27 mouse cellular contexts compared by ENCODE assay signal in the genomic region with DNA sequence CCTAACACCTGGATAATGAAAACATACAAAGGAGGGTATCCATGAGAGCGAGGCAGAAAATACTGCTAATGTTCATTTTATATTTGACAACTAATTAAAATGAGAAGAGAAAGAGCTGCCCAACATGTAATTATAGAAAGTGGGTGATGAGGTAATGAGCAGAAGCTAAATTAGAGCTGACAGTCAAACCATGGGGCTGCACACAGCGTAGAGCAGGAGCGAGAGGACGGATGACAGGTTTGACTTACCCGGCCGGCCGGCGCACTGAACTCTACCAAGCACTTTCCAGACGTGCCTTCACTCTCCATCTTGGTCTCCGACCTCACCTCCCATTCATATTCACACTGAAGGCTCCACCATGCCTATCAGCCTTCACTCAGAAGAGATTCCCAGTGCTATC.
DNase-seq lines count a peak whose midpoint lies in the region; ATAC-seq and TF ChIP-seq lines count a peak whose summit lies in the region.
"Had no signal": no experiment of that assay in that cellular context is flagged by ENCODE, and none has a peak within 500 bp of the region (broad histone marks: within the 10 kb centered on the region; RNA-seq: fewer than 3 reads in every experiment).

No protein-coding gene starts in this region.

- TF ChIP-seq CTCF in hindbrain, postnatal 0 days (IDR thresholded peaks at IDR 0.05; ENCODE audit: low read depth) = no peak

- H3K36me3 ChIP-seq in forebrain, embryonic 15.5 days = no peaks in the 10 kb centered on the region
- no peaks in the 10 kb centered on the region for H3K36me3 ChIP-seq in forebrain, embryonic 11.5 days (ENCODE audit: control insufficient read depth, insufficient read depth, low read length)
- no peaks in the 10 kb centered on the region for H3K36me3 ChIP-seq in hindbrain, postnatal 0 days (ENCODE audit: insufficient read depth, low read length)
- H3K36me3 ChIP-seq in hindbrain, embryonic 13.5 days = no peaks in the 10 kb centered on the region
- no peaks in the 10 kb centered on the region for H3K36me3 ChIP-seq in forebrain, embryonic 16.5 days (ENCODE audit: control insufficient read depth, insufficient read depth)
- H3K36me3 ChIP-seq: embryonic facial prominence, embryonic 10.5 days; embryonic facial prominence, embryonic 13.5 days; heart, embryonic 10.5 days; heart, embryonic 13.5 days had no signal

- no peaks in the 10 kb centered on the region for H3K9me3 ChIP-seq in forebrain, embryonic 15.5 days
- no peaks in the 10 kb centered on the region for H3K9me3 ChIP-seq in forebrain, embryonic 11.5 days (ENCODE audit: control insufficient read depth, low read length)
- no peaks in the 10 kb centered on the region for H3K9me3 ChIP-seq in hindbrain, postnatal 0 days (ENCODE audit: low read length)
- no peaks in the 10 kb centered on the region for H3K9me3 ChIP-seq in hindbrain, embryonic 13.5 days
- H3K9me3 ChIP-seq in forebrain, embryonic 16.5 days (ENCODE audit: control insufficient read depth, low read length) = no peaks in the 10 kb centered on the region
- H3K9me3 ChIP-seq: embryonic facial prominence, embryonic 10.5 days; embryonic facial prominence, embryonic 13.5 days; heart, embryonic 10.5 days; heart, embryonic 13.5 days had no signal

- ATAC-seq in forebrain, embryonic 15.5 days (replicated peaks) = peak; percentile 63
- no peak for ATAC-seq in forebrain, embryonic 11.5 days (replicated peaks; ENCODE audit: low FRiP score)
- ATAC-seq in hindbrain, postnatal 0 days = peak; percentile 58; the same call in 1 of the 2 replicates
- ATAC-seq in hindbrain, embryonic 13.5 days (ENCODE audit: low FRiP score) = no peak
- peak; percentile 62; the same call in 1 of the 2 replicates for ATAC-seq in forebrain, embryonic 16.5 days
- ATAC-seq: activated CD4-positive, CD25-positive, alpha-beta regulatory T cell, adult 4 months; CD4-positive, CD25-positive, alpha-beta regulatory T cell, adult 4 months; intestine, postnatal 0 days had no signal

- H3K4me3 ChIP-seq in forebrain, embryonic 15.5 days = no peak overlapping the region
- H3K4me3 ChIP-seq in forebrain, embryonic 11.5 days (ENCODE audit: low read depth, low read length) = no peak overlapping the region
- H3K4me3 ChIP-seq in hindbrain, postnatal 0 days (ENCODE audit: low read length) = no peak overlapping the region
- no peak overlapping the region for H3K4me3 ChIP-seq in hindbrain, embryonic 13.5 days
- H3K4me3 ChIP-seq in forebrain, embryonic 16.5 days (replicated peaks; ENCODE audit: low read length) = no peak overlapping the region
- H3K4me3 ChIP-seq: embryonic facial prominence, embryonic 10.5 days; embryonic facial prominence, embryonic 13.5 days; erythroblast, embryonic 14.5 days; heart, adult 2 months; heart, embryonic 10.5 days; heart, embryonic 13.5 days had no signal

- no peaks in the 10 kb centered on the region for H3K27me3 ChIP-seq in forebrain, embryonic 15.5 days
- H3K27me3 ChIP-seq in forebrain, embryonic 11.5 days (ENCODE audit: control insufficient read depth, insufficient read depth, low read length) = no peaks in the 10 kb centered on the region
- no peaks in the 10 kb centered on the region for H3K27me3 ChIP-seq in hindbrain, postnatal 0 days (ENCODE audit: insufficient read depth, low read length)
- no peaks in the 10 kb centered on the region for H3K27me3 ChIP-seq in hindbrain, embryonic 13.5 days
- H3K27me3 ChIP-seq in forebrain, embryonic 16.5 days (replicated peaks; ENCODE audit: control insufficient read depth, insufficient read depth, low read length) = no peaks in the 10 kb centered on the region
- H3K27me3 ChIP-seq: embryonic facial prominence, embryonic 13.5 days; heart, embryonic 13.5 days had no signal

- H3K27ac ChIP-seq in forebrain, embryonic 15.5 days (replicated peaks) = no peak overlapping the region
- H3K27ac ChIP-seq in forebrain, embryonic 11.5 days (ENCODE audit: low read depth, low read length) = no peak overlapping the region
- H3K27ac ChIP-seq in hindbrain, postnatal 0 days = no peak overlapping the region
- H3K27ac ChIP-seq in hindbrain, embryonic 13.5 days = no peak overlapping the region
- no peak overlapping the region for H3K27ac ChIP-seq in forebrain, embryonic 16.5 days (ENCODE audit: low read length)
- H3K27ac ChIP-seq: embryonic facial prominence, embryonic 10.5 days; embryonic facial prominence, embryonic 13.5 days; heart, adult 2 months; heart, embryonic 10.5 days; heart, embryonic 13.5 days had no signal

- WGBS in forebrain, embryonic 15.5 days = 61% methylated on average over 10 of the region's 10 CpGs
- 82% methylated on average over 10 of the region's 10 CpGs for WGBS in forebrain, embryonic 11.5 days
- WGBS in hindbrain, postnatal 0 days = 88% methylated on average over 10 of the region's 10 CpGs
- 88% methylated on average over 10 of the region's 10 CpGs for WGBS in hindbrain, embryonic 13.5 days
- 56% methylated on average over 10 of the region's 10 CpGs for WGBS in forebrain, embryonic 16.5 days

- no peak overlapping the region for H3K4me2 ChIP-seq in forebrain, embryonic 15.5 days (replicated peaks)
- no peak overlapping the region for H3K4me2 ChIP-seq in forebrain, embryonic 11.5 days (ENCODE audit: low read depth, low read length, severe bottlenecking)
- H3K4me2 ChIP-seq in hindbrain, postnatal 0 days (ENCODE audit: low read depth, low read length) = no peak overlapping the region
- no peak overlapping the region for H3K4me2 ChIP-seq in hindbrain, embryonic 13.5 days
- no peak overlapping the region for H3K4me2 ChIP-seq in forebrain, embryonic 16.5 days (ENCODE audit: low read length)
- H3K4me2 ChIP-seq: embryonic facial prominence, embryonic 13.5 days; heart, embryonic 13.5 days had no signal

- DNase-seq in forebrain, embryonic 11.5 days (ENCODE audit: low spot score) = no peak
- no peak for DNase-seq in hindbrain, postnatal 0 days (ENCODE audit: low spot score)
- no peak for DNase-seq in cerebellum, postnatal 4 days (ENCODE audit: low spot score in 2 of 2)
- DNase-seq: adrenal gland, adult 8-10 months; adrenal gland, postnatal 36 days; cerebellum, adult 11 months; cerebellum, adult 2 months; cerebellum, adult 9-11 months; cerebellum, postnatal 25 days; embryo, embryonic 11 days; gastrocnemius, postnatal 10 days; gastrocnemius, postnatal 36 days; heart, adult 2 months; heart, postnatal 14 days; heart, postnatal 4 days; kidney, adult 2 months had no signal

- no peaks in the 10 kb centered on the region for H3K4me1 ChIP-seq in forebrain, embryonic 15.5 days
- H3K4me1 ChIP-seq in forebrain, embryonic 11.5 days (replicated peaks; ENCODE audit: control insufficient read depth, insufficient read depth, low read length) = no peaks in the 10 kb centered on the region
- no peaks in the 10 kb centered on the region for H3K4me1 ChIP-seq in hindbrain, postnatal 0 days (ENCODE audit: insufficient read depth, low read length)
- no peaks in the 10 kb centered on the region for H3K4me1 ChIP-seq in hindbrain, embryonic 13.5 days (replicated peaks)
- H3K4me1 ChIP-seq in forebrain, embryonic 16.5 days (replicated peaks; ENCODE audit: control insufficient read depth, insufficient read depth, low read length) = no peaks in the 10 kb centered on the region
- H3K4me1 ChIP-seq: embryonic facial prominence, embryonic 13.5 days; heart, embryonic 10.5 days had no signal

- no peak overlapping the region for H3K9ac ChIP-seq in forebrain, embryonic 15.5 days (replicated peaks)
- no peak overlapping the region for H3K9ac ChIP-seq in forebrain, embryonic 11.5 days (ENCODE audit: low read length)
- H3K9ac ChIP-seq in hindbrain, postnatal 0 days (replicated peaks; ENCODE audit: low read length) = no peak overlapping the region
- H3K9ac ChIP-seq in hindbrain, embryonic 13.5 days = no peak overlapping the region
- no peak overlapping the region for H3K9ac ChIP-seq in forebrain, embryonic 16.5 days (replicated peaks; ENCODE audit: low read depth, low read length)
- H3K9ac ChIP-seq: embryonic facial prominence, embryonic 13.5 days; heart, embryonic 13.5 days had no signal

Comparison
In these comparisons a context has a peak if more than half of its experiments do, and no peak if none do; other contexts are left out.
1. ATAC-seq: peak in forebrain, embryonic 15.5 days (single experiment), hindbrain, postnatal 0 days (single experiment) and forebrain, embryonic 16.5 days (single experiment); none in forebrain, embryonic 11.5 days (single experiment) and hindbrain, embryonic 13.5 days (single experiment).